Mouse (Mus musculus): ENCODE results near the gene Hist1h4a. TPM values are rescaled to one million over a fixed set of nuclear protein-coding genes. Genes with fewer than 3 reads are reported as not detected.
"Not testable (repeated sequence)": the region's sequence is repeated elsewhere in the genome, so short reads cannot be mapped to it uniquely, and the experiment has no call there.

Gene Hist1h4a
- total and polyA plus RNA-seq, 3 experiments = 9.8 to 3,025 TPM; not detected in 1

- peak within 1 kb of the TSS; percentile 99 for H3K27ac ChIP-seq (ENCODE audit: control insufficient read depth, low read depth, low read length)
- H3K27me3 ChIP-seq (ENCODE audit: control insufficient read depth in 1 of 2, insufficient read depth in 2 of 2, low read length in 2 of 2); H3K9me3 ChIP-seq (replicated peaks; ENCODE audit: insufficient read depth, low read length); H3K79me2 ChIP-seq (ENCODE audit: control insufficient read depth, insufficient read depth, low read length, poor library complexity): not testable (repeated sequence)
- peaks cover 0 to 19% of the 10 kb centered on the region in 2 experiments; a peak in 2 of 4 replicates for H3K4me1 ChIP-seq (ENCODE audit: control insufficient read depth in 1 of 2, insufficient read depth in 2 of 2, low read length in 2 of 2)
- H3K4me3 ChIP-seq (ENCODE audit: control insufficient read depth in 1 of 2, insufficient read depth in 1 of 2, low read depth in 2 of 2, low read length in 2 of 2) = peak within 1 kb of the TSS; percentile 23 to 60; a peak in 3 of 4 replicates
- peak; percentile 98; the same call in 1 of the 2 replicates for TF ChIP-seq POLR2AphosphoS5 (IDR thresholded peaks at IDR 0.05; ENCODE audit: borderline replicate concordance, low read depth, low read length)
- TF ChIP-seq TBP (IDR thresholded peaks at IDR 0.05; ENCODE audit: low read depth, low read length) = peak; percentile 99
- peak in 1 of 2 experiments; percentile 98; a peak in 3 of 4 replicates for TF ChIP-seq POLR2A (IDR thresholded peaks at IDR 0.05; ENCODE audit: control insufficient read depth in 1 of 2, insufficient read depth in 1 of 2, low read depth in 1 of 2, low read length in 2 of 2, poor library complexity in 1 of 2)
- TF ChIP-seq UBTF (IDR thresholded peaks at IDR 0.05; ENCODE audit: borderline replicate concordance, insufficient read depth, low read depth, low read length) = peak; percentile 86; the same call in 1 of the 2 replicates
- peak within 1 kb of the TSS; percentile 96 for H3K9ac ChIP-seq (ENCODE audit: control insufficient read depth, low read depth, low read length, poor library complexity, severe bottlenecking)
- DNase-seq (ENCODE audit: low read depth, low spot score) = peak; percentile 96
- peaks cover 0 to 46% of the 10 kb centered on the region in 2 experiments; a peak in 2 of 4 replicates for H3K36me3 ChIP-seq (ENCODE audit: control insufficient read depth in 1 of 2, insufficient read depth in 2 of 2, low read length in 2 of 2)
Measured at GRCm38 (mm10) chr13:23746201-23747080, 14.6 kb downstream of the Hist1h4a start, which contains the start of gene Hist1h2bb. Hist1h2bb (plus strand) TSS chr13:23746734.

DNA sequence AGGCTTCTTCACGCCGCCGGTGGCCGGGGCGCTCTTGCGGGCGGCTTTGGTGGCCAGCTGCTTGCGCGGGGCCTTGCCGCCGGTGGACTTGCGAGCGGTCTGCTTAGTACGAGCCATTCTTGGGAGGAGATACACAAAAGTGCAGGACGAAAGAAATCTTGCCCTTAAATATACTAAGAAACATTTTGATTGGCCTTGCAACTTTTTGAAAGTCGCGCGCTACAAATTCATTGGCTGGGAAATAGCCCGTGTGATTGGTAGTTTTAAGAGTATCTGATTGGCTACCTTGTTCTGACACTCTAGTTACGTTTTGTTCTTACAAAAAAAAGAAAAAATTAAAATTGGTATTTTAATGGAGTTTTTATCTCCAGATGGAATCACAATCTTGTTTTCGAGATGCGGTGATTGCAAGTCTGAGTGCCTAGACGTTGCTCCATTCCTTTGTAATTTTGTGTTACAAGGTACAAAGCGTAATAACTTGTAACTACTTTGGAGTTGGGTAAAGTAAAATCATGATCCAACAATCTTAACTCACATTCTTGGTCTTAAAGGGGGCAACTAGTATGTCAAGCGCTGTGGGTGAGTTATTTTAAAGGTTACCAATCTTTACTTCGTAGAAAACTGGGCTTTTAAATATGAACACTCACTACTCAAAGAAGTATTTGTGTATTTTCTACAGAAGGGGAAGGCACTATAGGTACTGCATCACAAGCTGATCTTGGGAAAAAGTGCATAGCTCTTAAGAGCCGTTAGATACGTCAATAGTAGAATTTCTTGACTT lies 15.5 kb downstream of the Hist1h4a start, which contains the start of gene Hist1h3c:
TSS of gene Hist1h3c (minus strand) at position 222 of the 781 bp plus-strand sequence.
- Histone ChIP-seq H3K79me2 (ENCODE audit: control insufficient read depth, insufficient read depth, low read length, poor library complexity) (peaks cover 1% of the 10 kb centered on the region; the same call in 1 of the 2 replicates), H3K27ac (ENCODE audit: control insufficient read depth, low read depth, low read length) (peak within 1 kb of the TSS; percentile 98), H3K27me3 (ENCODE audit: control insufficient read depth in 1 of 2, insufficient read depth in 2 of 2, low read length in 2 of 2) (no peaks in the 10 kb centered on the region), H3K4me1 (ENCODE audit: control insufficient read depth in 1 of 2, insufficient read depth in 2 of 2, low read length in 2 of 2) (peaks cover 0 to 19% of the 10 kb centered on the region in 2 experiments; a peak in 2 of 4 replicates), H3K9me3 (replicated peaks; ENCODE audit: insufficient read depth, low read length) (no peaks in the 10 kb centered on the region), H3K4me3 (ENCODE audit: control insufficient read depth in 1 of 2, insufficient read depth in 1 of 2, low read depth in 2 of 2, low read length in 2 of 2) (peak within 1 kb of the TSS; percentile 23 to 60), H3K36me3 (ENCODE audit: control insufficient read depth in 1 of 2, insufficient read depth in 2 of 2, low read length in 2 of 2) (peaks cover 0 to 46% of the 10 kb centered on the region in 2 experiments; a peak in 2 of 4 replicates), H3K9ac (ENCODE audit: control insufficient read depth, low read depth, low read length, poor library complexity, severe bottlenecking) (peak within 1 kb of the TSS; percentile 96)
- peak; percentile 97 for DNase-seq (ENCODE audit: low read depth, low spot score)
- no peak for TF ChIP-seq MYC (IDR thresholded peaks at IDR 0.05; ENCODE audit: low read depth, low read length)
- TF ChIP-seq TCF12 (IDR thresholded peaks at IDR 0.05; ENCODE audit: low read depth, low read length) = no peak
- no peak for TF ChIP-seq POLR2AphosphoS2 (IDR thresholded peaks at IDR 0.05; ENCODE audit: low read length)
- TF ChIP-seq POLR2AphosphoS5 (IDR thresholded peaks at IDR 0.05; ENCODE audit: borderline replicate concordance, low read depth, low read length) = peak; percentile 91; the same call in 1 of the 2 replicates
- TF ChIP-seq TBP (IDR thresholded peaks at IDR 0.05; ENCODE audit: low read depth, low read length) = peak; percentile 99
- no peak for TF ChIP-seq HCFC1 (IDR thresholded peaks at IDR 0.05; ENCODE audit: low read depth, low read length)
- no peak for TF ChIP-seq ZNF384 (IDR thresholded peaks at IDR 0.05; ENCODE audit: low read depth, low read length)
- no peak for TF ChIP-seq ZMIZ1 (IDR thresholded peaks at IDR 0.05; ENCODE audit: low read depth, low read length)
- TF ChIP-seq CHD2 (IDR thresholded peaks at IDR 0.05; ENCODE audit: low read length) = no peak
- no peak for TF ChIP-seq SMC3 (IDR thresholded peaks at IDR 0.05; ENCODE audit: low read depth, low read length)
- TF ChIP-seq POLR2A (IDR thresholded peaks at IDR 0.05; ENCODE audit: control insufficient read depth in 1 of 2, insufficient read depth in 1 of 2, low read depth in 1 of 2, low read length in 2 of 2, poor library complexity in 1 of 2) = peak; percentile 95 to 98; a peak in 3 of 4 replicates
- no peak for TF ChIP-seq CHD1 (IDR thresholded peaks at IDR 0.05; ENCODE audit: low read depth, low read length)
- TF ChIP-seq E2F4 (IDR thresholded peaks at IDR 0.05; ENCODE audit: borderline replicate concordance, low read depth, low read length) = no peak
- no peak for TF ChIP-seq MAX (IDR thresholded peaks at IDR 0.05; ENCODE audit: low read length)
- TF ChIP-seq TAL1 (IDR thresholded peaks at IDR 0.05; ENCODE audit: low read length) = no peak
- no peak for TF ChIP-seq CTCF (IDR thresholded peaks at IDR 0.05 in 2 of 3, conservative IDR thresholded peaks at IDR 0.05 in 1 of 3; ENCODE audit: control insufficient read depth in 1 of 3, insufficient read depth in 1 of 3, low read depth in 2 of 3, low read length in 3 of 3, poor library complexity in 1 of 3, severe bottlenecking in 1 of 3)
- no peak for TF ChIP-seq USF1 (IDR thresholded peaks at IDR 0.05; ENCODE audit: low read depth, low read length)
- TF ChIP-seq USF2 (IDR thresholded peaks at IDR 0.05; ENCODE audit: borderline replicate concordance in 1 of 2, insufficient read depth in 1 of 2, low read depth in 1 of 2, low read length in 2 of 2) = no peak
- peak; percentile 75; the same call in 1 of the 2 replicates for TF ChIP-seq UBTF (IDR thresholded peaks at IDR 0.05; ENCODE audit: borderline replicate concordance, insufficient read depth, low read depth, low read length)
- no peak for TF ChIP-seq MXI1 (IDR thresholded peaks at IDR 0.05; ENCODE audit: low read depth, low read length)
- TF ChIP-seq ZC3H11A (IDR thresholded peaks at IDR 0.05; ENCODE audit: low read depth, low read length) = no peak
- no peak for TF ChIP-seq SIN3A (IDR thresholded peaks at IDR 0.05; ENCODE audit: low read length)
- TF ChIP-seq RCOR1 (IDR thresholded peaks at IDR 0.05; ENCODE audit: low read depth, low read length) = no peak
- TF ChIP-seq NRF1 (IDR thresholded peaks at IDR 0.05; ENCODE audit: insufficient read depth, low read depth, low read length, poor library complexity, severe bottlenecking) = no peak
- TF ChIP-seq ETS1 (IDR thresholded peaks at IDR 0.05; ENCODE audit: low read depth, low read length) = no peak
- no peak for TF ChIP-seq MYB (IDR thresholded peaks at IDR 0.05; ENCODE audit: low read depth, low read length)

Data from MEL (cell line).